Mouse (Mus musculus): Measurements from ENCODE around the gene Adam6a.
"Not testable (repeated sequence)": the region's sequence is repeated elsewhere in the genome, so short reads cannot be mapped to it uniquely, and the experiment has no call there.

Adam6a gene

DNA sequence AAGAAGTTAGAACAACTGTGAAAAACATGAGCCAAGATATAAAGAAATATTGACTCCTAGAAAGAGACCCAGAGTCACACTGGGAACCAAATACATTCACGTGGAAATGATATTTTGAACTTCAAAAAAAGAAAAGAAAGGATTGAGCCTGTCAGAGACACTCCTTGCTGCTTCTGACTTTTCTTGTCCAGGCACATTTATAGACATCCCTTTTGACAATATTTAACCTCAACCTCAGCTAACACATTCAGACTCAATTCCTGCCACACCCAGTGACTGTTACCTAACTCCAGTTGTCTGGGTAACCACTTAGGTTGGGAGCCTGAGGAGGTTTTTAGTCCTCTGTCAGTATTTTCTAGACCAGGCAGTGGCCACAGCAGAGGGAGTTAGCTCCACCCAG, at the start of gene Adam6a:
Gene Adam6a, plus strand, starts transcription at position 301 of the 400 bp plus-strand sequence.
- DNase-seq (ENCODE audit: low spot score): not testable (repeated sequence)

DNA sequence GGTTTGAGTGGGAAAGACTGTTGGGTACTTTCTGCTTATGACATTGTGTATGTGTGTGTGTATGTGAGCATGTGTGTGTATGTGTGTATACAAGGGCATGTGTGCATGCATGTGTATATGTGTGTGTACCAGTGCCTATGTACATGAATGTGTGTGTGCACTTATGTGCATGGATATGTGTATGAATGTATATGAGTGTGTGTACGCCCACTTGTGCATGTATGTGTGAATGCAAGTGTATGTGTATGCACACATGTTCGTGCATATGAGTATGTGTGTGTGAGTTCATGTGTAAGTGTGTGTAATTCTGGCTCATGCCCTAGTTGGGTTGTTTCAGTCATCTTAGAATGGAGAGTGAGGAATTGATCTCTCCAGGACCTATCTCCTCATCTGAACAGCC, 17.8 kb upstream of the Adam6a start:
- DNase-seq (ENCODE audit: low spot score): no peak

DNA sequence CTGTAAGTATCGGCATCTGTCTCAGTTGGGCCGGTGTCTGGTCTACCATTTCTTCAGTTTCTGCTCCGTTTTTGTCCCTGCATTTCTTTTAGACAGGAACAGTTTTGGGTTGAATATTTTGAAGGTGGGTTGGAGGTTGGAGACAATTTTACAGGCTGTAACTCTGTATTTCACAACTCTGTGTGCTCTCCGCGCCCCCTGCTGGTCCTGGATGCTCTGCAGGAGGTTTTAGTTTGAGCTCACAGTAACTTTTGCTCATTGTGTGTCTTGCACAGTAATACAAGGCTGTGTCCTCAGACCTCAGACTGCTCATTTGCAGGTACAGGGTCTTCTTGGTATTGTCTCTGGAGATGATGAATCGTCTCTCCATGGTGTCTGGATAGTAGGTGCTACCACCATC, 34.5 kb downstream of the Adam6a start:
- DNase-seq (ENCODE audit: low spot score): peak; percentile 6

DNA sequence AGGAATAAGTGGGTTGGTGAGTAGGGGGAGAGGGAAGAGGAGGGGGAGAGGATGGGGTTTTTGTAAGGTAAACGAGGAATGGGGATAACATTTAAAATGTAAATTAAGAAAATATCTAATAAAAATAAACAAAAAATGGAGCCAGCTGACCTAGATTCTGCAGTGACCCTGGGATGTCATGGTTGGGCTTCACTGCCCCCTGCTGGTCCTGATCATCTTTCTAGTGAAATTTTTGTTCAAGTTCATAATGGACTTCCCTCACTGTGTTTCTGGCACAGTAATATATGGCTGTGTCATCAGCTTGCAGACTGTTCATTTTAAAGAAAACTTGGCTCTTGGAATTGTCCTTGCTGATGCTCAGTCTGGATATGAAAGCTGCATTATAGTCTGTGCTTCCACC, 44.3 kb downstream of the Adam6a start:
- no peak for DNase-seq (ENCODE audit: low spot score)
